Mouse (Mus musculus): ENCODE results near the gene Flt1.
A peak's percentile ranks its signal among the peaks of the same experiment; 100 is the strongest.

Flt1 gene

DNA sequence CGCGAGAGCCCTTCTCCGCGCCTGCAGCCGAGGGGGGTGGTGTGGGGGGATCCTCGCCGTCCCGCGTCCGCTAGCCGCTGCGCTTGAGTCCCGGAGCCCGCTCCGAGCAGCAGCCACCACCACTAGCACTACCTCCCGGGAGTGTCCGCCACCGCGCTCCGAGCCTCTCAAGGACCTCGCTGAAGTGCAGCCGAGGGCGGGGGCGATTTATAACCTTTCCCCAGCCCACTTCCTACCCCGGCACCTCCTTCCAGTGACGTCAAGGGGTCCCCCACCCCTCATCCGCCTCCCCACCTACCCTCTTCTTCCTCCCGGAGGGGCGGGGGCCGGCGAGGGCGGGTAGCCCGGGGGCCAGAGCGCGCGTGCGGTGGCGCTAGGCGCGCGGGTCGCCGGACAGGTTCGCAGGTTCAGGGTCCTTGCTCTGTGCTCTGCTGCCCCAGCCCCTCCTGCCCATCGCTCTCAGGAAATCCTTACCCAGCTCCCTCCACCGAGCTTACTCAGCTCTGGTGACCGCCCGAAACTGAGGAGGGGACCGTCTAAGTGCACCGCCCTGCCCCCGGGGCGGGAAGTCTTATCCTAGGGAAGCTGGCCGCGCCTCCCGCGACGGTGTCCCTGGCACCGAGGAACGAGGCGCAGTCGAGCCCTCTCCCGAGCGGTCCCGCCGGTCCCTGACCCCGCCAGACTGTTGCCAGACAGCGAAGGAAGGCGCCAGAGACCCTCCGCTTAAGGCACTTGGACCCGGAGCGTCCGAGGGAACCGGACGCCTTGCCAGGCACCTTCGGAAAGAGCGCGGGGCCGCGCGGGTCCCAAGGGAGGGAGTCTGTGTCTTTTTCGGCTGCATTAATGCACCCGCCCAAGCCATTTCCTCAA is at the start of gene Flt1:
TSS of gene Flt1 (minus strand) at position 181 of the 870 bp plus-strand sequence.
- DNase-seq = peak; percentile 13 to 18

DNA sequence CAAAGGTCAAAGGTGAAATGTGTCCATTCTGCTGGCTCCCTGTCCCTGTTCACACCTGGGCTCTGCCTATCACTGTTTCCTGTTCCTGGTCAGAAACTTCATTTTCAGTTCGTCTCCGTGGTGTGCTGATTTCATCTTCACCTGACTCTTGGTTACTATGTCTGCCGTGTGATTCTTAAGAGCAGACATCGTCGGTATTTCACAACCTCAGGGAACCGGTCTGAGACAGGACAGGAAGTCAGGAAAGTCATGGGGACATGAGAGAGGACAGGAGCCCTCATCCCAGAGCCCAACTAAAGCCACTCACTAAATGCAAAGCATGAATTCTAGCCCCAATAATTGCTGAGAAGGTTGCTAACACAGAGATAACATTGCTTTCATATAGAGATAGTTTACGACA is 49.4 kb upstream of the Flt1 start:
- DNase-seq = no peak

DNA sequence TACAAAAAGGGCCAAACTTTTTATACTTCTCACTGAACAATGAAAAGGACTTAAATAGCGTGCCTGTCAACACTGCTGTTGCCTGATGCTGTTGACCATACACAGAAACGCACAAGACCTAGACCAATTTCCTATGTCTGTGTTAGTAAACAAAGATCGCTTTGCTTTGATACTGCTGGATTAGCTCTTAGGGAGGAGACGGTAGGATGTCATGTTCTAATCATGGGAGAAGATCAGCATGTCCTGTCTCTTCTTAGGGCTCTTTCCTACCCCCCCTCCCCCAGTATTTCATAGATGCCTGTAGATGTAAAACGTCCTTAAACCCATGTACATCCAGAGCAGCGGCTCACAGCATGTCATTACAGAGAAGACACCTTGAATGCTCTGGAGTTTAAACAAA is 44.1 kb upstream of the Flt1 start:
- no peak for DNase-seq

DNA sequence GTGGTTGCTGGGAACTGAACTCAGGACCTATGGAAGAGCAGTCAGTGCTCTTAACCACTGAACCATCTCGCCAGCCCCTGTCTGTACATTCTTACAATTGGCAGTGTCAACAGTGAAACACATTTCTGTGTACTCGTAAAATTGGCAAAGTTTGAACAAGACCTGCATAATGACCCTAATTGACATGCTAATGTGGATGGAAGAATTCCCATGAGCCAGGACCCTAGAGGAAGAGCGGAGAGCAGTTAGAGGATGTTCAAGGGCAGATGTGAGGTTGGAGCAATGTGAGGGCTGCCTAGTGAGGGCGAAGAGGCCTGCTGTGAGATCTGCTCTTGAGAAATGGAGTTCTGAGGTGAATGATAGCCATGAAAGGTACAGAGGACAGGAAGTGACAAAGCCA is 38.2 kb upstream of the Flt1 start:
- no peak for DNase-seq

DNA sequence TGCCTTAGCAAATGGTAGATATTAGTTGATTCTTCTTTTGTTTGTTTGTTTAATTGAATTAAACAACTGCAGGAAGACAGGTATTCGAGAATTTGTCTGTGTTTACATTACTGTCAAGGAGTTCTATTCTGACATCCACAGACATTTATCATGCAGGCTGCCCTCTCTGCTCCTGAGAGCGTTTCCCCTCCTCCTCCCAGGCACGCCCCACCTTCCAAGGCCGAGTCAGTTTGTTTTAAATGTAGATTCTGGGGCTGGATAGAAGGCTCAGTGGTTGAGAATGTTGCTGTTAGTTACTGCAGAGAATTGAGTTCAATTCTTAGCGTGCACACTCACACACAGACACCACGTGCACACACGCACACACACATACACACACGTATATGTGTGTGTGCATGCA is 36.2 kb upstream of the Flt1 start:
- DNase-seq = no peak

DNA sequence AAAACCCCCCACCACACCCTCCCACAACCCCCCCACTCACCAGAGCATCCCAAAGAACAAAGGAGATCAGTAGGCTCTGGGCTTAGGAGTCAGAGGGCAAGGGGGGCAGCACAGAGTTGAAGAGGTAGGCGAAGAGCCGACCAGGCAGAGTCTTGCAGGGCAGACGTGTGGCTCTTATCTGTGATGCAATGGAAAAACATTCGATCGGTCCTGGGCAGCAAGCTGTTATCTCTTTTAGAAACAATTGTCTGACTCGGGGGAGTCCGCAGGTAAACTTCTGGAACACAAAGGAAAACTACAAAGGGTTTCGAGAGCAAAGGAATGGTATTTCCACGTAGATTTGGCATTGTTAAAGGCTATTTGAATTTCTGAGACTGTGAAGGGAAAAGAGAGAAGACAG is 35.5 kb upstream of the Flt1 start:
- DNase-seq = no peak

DNA sequence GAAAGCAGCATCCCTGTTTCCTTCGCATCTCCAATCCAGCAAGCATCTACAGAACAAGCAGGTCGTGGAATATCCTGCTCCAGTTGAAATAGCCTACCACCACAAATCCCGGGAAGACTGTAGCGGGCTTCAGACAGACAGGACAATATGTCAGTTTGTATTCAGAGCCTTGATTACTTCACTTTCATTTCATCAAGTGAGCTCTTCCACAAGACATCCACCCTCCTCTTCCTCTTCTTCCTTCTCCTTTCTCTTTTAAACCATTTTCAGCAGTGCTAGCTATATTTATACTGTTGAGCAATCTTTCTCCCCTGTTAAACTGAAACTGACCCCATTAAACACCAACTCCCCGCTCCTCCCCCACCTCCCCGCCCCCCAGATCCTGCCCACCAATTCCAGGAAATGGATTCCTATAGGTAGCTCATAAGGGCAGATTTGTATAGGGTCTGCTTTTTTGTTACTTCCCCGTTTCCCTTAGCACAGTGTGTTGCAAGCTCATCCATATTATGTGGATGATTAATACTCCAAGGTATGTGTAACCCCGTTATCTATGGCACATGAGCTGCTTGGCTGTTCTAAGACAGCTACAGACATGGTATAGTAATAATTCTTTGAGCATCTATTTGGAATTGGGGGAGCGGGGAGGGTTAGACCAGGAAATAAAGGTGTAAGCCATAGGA is 33.0 kb upstream of the Flt1 start:
- DNase-seq = no peak

DNA sequence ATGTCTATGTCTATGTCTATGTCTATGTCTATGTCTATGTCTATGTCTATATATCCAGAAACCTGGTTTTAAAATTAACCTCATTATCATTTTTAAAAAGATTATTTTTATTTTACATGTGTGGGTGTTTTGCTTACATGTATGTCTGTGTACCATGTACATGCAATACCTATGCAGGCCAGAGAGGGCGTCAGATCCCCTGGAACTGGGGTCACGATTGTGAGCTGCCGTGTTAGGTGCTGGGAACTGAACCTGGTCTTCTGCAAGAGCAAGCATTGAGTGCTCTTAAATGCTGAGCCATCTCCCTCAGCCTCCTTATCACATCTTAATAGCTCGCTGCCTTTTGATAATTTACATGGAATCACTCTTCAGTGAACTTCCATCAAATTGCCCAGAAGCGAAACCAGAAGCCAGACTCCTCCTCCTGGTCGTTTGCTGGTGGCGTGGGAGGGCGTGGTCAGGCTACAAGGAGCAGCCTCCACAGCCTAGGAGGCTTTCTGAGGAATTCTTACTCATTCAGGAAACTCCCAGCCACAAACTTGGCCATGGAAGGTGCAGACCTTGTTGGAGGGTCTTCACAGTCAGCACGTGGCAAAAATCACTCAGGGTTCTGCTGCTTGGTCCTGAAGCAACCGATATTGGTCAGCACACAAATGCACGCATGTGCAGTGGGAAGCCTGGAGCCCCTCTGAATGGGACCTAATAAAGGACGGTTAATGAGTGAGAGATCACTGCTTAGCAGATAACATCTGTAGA is 32.2 kb upstream of the Flt1 start:
- peak in 1 of 2 experiments; percentile 10 for DNase-seq

DNA sequence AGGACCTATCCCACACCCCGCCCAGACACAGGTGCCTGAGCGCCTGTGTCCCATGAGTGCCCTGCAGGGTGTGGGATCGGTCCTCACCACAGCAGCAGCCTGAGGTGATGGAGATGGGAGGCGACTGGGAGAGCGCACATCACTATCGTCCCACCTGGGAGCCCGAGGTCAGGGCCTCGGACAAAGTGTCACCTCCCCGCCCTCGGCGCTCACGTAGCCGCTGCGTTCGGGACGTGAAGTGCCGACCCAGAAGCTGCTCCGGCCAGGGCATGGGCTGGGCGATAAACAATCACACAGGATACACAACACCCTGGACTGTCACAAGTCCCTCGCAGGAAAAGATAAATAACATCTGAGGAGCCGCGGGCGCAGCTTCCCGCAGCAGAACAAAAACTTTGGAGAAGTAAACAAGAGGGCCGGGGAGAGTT is 27.1 kb upstream of the Flt1 start:
- DNase-seq = peak in 1 of 2 experiments; percentile 3

DNA sequence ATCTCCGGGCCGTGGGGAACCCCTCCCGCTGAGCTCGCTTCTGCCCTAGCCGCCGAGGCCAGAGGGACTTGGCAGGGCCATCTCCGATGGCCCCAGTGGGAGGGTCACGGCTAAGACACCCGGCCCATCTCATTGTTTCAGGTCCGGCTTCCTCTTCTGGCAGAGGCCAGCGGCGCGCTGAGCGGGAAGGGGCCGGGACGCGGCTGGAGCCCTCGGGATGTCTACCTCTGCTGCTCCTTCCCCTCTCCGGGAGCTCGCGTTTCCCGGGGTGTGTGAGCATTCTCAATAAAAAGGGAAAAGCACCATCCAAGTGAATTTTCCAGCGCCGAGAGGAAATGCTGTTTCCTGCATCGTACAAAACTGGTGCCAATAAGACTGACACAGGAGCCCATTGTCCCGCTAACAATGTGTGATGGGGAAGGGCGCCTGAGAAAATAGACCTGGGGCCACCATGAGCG is 25.9 kb upstream of the Flt1 start:
- peak; percentile 28 to 30 for DNase-seq

DNA sequence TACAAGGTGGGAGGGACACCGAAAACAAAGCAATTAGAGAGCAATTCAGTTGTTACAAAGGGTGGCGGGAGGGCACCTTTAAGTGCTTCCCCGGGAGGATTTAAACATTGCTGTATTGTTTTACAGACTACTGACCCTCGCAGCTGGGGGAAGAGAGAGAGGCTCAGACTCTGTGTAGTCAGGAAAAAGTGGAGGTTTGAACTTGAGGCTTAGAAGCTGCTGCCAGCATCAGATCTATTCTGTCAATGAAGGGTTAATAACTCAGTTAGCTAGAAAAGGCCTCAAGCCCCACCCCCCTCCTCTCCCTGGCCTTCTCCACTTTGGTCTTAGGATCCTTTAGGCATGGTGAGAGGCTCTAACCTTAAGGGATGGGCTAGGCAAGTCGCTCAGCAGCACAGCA is 24.2 kb upstream of the Flt1 start:
- no peak for DNase-seq

DNA sequence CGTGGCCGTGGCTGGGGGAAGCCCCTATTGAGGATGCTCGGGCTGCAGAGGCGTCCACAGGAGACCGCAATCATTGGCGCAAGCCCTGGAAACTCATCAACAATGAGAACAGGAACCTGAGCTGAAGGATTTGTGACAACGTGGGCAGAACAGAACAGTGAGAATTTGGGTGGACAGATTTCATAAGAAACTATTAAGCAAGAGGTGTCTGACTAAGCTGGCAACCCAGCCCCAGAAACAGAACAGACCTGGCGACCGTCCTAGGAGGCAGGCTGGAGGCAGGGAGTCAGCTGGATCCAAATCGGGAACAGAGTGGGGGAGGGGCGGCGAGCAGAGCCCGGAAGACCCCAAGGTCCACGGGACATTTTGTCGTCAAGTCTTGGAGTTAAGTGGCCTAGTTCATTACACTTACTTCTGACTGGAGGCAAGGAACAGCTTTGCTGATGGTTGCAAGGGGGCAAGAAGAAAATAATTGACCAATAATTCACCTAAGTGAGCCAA is 22.3 kb upstream of the Flt1 start:
- DNase-seq = peak; percentile 75 to 84

DNA sequence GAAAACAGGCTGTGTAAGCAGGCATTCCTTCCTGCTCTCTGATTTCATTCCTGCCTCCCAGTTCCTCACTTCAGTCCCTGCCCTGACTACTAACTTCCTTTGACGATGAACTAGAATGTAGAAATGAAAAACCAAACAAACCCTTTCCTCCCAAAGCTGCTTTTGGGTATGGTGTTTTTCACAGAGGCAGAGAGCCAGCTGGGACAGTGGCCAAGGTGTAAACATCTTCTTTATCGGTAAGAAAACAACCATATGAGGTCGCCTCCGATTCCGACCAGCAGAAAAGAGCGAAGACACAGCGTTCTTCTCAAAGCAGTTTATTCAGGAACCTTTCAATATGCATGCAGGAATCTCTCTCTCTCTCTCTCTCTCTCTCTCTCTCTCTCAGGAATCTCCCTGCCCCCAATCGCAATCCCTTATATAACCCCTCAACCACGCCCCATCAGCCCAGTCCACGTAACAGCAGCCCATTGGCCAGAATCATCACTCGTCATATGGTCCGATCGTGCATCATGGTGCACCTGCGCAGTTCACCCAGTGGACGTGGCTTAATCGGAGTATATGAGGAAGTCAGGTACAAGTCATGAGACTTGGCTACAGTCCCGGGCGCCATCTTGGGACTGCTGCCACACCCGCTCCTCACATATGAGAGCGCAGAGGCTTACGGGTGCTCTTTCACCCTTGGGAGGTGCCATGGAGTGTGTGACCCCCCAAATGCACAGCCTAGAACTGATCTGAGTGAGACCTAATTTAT is 19.3 kb upstream of the Flt1 start:
- DNase-seq = no peak

DNA sequence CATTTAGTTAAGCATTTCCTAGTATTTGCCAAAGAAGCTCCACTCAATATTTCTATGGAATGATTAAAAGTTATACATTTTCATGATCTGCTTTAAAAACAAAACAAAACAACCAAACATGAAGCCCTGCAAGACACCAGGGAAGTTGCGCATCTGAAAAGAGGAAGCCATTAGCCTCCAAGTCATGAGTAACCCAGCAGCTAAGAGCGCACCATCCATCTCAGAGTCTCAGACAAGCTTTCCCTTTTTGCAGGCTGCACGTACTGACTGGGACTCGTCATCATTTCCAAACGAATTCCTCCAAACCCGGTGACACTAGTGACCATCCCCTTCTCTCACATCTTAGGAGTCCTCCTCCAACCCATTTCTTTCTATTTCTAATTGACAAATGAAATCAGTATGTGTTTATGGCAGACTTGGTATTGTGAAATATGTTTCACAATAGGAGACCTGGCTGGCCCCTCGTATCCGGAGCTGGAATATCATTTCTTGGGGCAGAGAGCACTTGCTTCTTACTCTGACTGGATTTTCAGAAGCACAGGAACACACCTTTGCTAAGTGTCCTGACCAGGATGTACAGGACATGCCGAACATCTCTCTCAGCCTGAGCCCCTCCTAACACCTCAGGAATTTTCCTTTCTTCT is 16.8 kb upstream of the Flt1 start:
- no peak for DNase-seq

DNA sequence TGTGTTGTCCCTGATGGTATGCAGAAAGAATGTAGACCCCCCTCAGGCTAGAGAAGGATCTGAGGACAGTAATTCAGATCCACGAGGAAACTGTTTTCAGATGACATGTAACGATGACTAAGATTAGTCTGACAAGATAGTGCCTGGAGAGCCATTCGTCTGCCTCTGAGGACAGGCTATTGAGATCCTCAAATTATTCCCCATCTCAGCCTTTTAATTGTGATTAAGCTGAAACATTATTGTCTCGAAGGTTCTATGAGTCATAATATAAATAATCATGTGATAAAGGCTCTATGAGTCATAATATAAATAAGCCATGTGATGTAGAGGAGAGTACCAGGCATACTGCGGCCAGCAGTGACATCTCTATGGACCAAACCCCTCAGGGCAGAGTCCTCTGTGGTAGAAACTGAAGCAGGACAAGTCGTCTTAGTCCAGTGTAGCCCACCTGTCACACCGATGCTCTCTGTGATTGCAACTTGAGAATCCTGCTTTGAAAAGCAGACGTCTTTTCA is 11.0 kb upstream of the Flt1 start:
- no peak for DNase-seq

DNA sequence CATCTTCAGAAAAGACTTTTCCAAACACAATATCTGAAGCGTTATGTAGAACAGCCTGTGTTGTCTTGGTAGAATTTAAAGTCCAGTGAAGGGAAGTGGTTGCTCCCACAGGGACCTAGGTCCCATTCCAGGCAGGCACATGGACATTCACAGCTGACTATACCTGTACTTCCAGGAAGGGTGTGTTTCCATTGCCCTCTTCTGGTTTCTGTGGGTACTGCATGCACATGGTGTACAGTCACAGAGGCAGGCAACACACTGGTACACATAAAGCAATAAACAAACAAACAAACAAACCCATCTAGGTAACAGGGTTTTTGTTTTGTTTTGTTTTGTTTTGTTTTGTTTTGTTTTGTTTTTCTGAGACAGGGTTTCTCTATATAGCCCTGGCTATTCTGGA is 7.9 kb upstream of the Flt1 start:
- DNase-seq = peak in 1 of 2 experiments; percentile 54

DNA sequence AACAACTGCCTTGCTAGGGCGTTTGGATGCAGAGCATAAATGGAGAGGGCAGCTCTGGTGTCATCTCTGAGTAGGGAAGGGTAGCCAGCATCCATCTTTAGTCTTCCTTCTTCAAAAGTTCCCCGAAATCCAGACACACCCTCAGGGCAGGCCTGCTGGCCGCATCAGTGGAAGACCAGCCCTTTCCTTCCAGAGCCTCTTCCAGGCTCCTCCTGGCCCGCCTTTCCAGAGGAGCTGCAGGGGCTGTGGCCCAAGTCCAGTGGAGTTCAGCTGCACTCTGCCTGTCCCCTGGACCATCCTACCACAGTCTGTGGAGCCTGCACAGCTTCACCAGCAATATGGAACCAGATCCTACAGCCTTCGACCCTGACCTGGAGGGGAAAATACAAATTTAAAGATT is 7.1 kb upstream of the Flt1 start:
- no peak for DNase-seq

DNA sequence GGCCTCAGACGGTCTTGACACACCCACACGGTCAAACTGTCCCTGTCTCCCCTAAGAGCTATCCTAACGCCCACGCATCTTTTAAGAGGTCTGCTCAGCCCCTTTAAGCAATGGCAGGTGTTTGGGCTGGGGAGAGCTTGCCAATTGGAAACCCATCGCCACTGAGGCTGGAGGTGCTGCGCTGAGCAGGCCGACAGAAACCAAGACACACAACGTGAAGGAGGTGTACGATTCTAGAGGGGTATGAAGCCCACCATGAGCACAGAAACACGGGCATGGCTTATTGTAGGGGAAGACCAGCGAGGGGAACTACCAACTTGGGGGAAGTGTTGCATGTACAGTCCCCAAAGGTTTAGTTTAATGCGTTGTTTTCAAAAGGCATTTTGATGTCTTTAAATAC is 1.7 kb upstream of the Flt1 start:
- no peak for DNase-seq

DNA sequence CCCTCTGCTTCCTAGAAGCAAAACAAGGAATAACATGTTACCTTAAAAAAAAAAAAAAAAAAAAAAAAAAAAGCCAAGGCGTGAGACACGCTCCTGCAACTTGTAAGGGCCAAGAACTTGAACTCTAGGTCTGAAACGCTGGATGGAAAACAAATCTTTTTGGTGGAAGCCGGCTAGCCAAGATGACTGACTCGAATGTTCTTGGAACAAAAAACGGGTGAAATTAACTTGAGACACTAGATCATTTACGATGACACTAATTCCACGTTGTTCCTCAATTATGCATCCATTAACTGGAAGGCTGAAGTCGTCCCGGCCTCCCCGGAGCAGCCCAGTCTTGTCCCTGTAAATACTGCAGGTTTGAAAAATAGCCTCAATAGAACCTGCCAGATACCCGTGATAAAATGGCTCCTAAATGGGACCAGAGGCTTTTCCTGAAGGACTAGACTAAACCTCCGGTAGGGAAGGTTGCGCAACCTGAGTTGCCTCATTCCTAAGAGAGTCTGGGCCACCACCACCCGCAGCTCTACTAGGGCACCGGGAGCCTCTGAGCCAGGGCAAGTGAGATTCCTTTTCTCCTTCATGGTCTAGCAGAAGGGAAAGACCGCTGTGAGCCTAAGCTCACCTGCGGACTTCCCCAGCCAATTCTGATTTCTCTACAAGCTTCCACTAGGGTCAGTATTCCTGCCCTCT is 1.0 kb upstream of the Flt1 start:
- no peak for DNase-seq

DNA sequence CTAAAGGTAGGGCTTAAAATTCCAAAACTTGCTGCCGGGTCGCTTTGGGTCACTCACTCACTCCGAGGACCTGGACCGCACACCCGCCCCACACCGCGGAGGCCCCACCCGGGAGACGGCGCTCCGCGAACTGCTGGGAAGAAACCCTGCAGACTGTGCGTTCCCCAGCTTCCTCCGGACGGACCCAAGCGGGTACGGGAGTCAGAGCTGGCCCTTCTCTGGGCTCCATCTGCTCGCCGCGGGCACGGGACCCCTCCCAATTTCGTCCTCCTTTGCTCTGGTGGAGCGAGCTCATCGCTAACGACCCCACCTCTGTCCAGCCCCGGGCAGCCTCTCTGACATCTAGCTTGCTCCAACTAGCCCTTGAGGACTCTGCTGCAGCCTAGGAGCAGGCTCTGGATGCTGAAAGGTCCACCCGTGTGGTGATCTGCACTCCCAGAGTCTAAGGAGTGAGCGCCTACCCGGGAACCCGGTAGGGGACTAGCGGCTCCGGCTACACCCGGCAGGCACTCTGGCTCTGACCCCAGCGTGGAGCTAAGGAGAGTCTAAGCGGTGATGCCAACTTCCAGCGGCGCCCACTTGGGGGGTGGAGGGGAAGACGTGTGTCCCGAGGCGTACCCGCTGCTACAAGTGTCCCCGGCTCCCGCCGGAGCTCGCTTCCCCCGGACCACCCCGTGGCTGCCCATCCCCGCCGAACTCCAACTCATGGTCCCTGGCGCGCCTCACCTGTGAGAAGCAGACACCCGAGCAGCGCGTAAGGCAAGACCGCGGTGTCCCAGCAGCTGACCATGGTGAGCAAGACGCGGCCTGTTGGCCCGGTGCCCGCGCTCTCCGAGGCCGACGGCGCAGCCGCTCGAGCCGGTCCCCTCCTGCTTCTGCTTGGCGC is 623 bp downstream of the Flt1 start:
- DNase-seq = peak; percentile 62 to 63
